Mouse (Mus musculus) myocyte (in vitro differentiated cells): ENCODE measurements around the gene Rims1.

Experiments
- MAX ChIP-seq: IDR thresholded peaks from one replicate; pipeline ENCODE4 v1.6.1; 2011; ENCODE audit warnings: low read depth, mild to moderate bottlenecking, control low read depth
- MYOD1 ChIP-seq, 3 experiments: IDR thresholded peaks; one replicate each; pipeline ENCODE4 v1.6.1; 2011; ENCODE audit warnings: control low read depth in 2 of 3, low read depth in 2 of 3, mild to moderate bottlenecking in 2 of 3, moderate library complexity in 1 of 3; ENCODE audit not compliant: insufficient read length in 2 of 3, control insufficient read depth in 1 of 3
- POLR2A ChIP-seq: IDR thresholded peaks from one replicate; pipeline ENCODE4 v1.6.1; 2011; ENCODE audit warnings: low read depth, mild to moderate bottlenecking, control low read depth, moderate library complexity; ENCODE audit not compliant: insufficient read length
- POLR2AphosphoS2 ChIP-seq: IDR thresholded peaks from one replicate; pipeline ENCODE4 v1.6.1; 2011; ENCODE audit warnings: low read depth, control low read depth; ENCODE audit not compliant: insufficient read length

- TF ChIP-seq POLR2A (no peak), MAX (no peak), POLR2AphosphoS2 (no peak), MYOD1 (IDR thresholded peaks at IDR 0.05; ENCODE audit: control insufficient read depth in 1 of 3, insufficient read length in 2 of 3, low read depth in 2 of 3) (no peak)
These were observed 173.2 kb downstream of the Rims1 start for GRCm38 (mm10) chr1:22632551-22632950.
